Mouse (Mus musculus) lung, adult 2 months (tissue): ENCODE data around the gene Gucy2c.

ENCODE experiments used
- CTCF ChIP-seq: fragments of 200-500 bp; IDR thresholded peaks from 2 replicates; pipeline ENCODE4 v1.5.1; 2011; ENCODE audit warnings: mild to moderate bottlenecking, low read length, control low read depth; ENCODE audit not compliant: insufficient read depth
- POLR2A ChIP-seq: fragments of 200-500 bp; IDR thresholded peaks from 2 replicates; pipeline ENCODE4 v1.6.1; 2011; ENCODE audit warnings: low read depth, mild to moderate bottlenecking, control low read depth, low read length, borderline replicate concordance; ENCODE audit errors: extremely low read depth

DNA sequence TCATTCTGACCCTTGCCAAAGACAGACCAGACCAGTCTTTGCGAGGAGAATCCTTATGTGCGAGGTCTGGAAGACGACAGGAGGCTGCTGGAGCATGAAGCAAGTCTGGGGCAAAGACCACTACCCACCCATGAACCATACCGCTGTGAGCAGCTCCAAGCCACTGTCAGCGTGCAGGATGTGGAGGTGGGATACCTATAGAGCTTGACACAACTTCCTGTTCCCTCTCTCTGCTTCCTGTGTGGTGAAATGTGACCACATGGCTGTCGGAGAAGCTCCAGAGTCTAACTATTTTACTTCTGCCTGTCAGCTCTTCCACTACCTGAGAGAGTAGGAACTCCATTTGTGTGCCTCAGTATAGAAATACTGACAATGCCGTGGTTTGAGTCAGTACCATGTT, 45.8 kb downstream of the Gucy2c start:
- TF ChIP-seq POLR2A (no peak), CTCF (no peak)
